Mouse (Mus musculus) embryo, embryonic 11.5 days (tissue): ENCODE measurements around the gene Tcf12.

Experiments used
- DNase-seq: peaks from one replicate; pipeline ENCODE4 v3.0.0-alpha.2; 2012; ENCODE audit warnings: low read depth, low spot score

The Tcf12 gene

DNA sequence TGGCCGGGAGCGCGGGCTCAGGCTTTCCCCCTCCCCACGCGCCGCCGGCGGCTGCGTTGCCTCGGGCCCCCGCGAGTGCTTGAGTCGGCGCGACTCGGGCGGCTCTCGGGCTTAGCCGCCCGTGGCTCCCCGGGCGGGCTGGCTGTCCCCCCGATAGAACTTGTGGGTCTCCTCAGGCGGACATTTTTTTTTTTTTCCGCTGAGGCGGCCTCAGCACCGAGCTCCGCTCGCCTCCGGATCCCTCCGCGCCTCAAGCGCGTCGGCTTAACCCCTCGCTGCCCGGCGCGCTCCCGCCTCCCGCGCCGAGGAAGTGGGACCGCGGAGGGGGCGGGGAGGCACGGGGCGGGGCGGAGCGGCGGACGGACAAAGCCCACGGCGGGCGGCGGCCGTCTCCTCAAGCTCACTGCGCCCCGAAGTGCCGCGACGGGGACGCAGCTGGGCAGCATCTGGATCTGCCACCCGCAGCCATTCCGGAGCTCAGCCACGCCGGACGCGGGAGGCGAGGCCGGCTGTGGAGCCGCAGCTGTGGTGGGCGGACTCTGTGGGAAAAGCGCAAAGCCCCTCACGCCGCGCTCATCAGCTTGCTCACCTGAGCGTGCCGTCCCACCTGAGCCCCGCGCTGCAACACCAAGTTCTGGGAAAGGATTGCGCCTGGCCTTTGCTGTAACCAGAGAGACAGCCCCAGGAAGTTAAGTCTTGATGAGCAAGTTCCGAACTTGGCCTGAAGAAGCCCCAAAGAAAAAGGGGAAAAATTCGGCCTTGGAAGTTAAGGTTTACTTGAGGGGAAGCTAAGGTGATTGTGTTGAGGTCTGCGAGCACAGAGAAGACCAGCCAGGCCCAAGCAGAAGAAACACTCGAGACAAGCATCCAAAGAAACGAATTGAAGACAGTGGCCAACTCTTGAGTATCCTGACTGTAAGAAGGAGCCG lies at the start of gene Tcf12:
Gene Tcf12, minus strand, starts transcription at position 250 of the 929 bp plus-strand sequence.
- DNase-seq: peak; percentile 88

DNA sequence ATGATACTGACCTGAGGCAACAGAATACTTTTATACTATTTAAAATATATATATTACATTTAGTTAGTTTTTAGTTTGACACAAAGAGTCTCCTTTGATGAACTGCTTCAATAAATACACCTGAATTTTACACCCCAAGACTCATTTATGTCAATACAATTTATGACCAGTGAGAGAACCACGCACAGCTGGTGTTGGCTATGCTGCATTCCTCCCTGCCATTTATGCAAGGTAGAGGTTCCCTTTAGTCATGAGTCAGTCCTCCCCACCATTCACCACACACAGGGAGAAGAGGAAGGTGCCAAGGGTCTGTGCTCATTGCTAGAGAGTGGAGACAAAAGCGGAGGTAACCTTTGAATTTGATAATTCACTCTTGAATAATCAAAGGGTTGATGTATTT lies 46.7 kb upstream of the Tcf12 start:
- no peak for DNase-seq

DNA sequence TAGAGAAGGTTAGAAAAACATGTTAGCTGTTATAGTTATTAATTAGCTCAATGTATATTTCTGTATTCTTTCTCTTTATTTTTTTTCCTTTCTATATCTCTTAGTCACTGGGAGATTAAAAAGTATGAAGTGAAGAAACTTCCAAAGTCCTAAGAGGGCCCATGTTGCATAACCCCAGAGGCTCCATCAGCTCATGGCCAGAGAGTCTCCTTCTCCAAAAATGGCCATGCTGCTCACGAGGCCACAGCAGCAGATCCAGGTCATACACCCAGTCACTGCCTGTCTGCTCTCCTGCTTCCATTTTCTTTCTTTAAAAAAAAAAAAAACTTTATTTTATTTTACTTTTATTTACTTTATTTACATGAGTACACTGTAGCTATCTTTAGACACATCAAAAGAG lies 45.4 kb upstream of the Tcf12 start:
- DNase-seq: no peak

DNA sequence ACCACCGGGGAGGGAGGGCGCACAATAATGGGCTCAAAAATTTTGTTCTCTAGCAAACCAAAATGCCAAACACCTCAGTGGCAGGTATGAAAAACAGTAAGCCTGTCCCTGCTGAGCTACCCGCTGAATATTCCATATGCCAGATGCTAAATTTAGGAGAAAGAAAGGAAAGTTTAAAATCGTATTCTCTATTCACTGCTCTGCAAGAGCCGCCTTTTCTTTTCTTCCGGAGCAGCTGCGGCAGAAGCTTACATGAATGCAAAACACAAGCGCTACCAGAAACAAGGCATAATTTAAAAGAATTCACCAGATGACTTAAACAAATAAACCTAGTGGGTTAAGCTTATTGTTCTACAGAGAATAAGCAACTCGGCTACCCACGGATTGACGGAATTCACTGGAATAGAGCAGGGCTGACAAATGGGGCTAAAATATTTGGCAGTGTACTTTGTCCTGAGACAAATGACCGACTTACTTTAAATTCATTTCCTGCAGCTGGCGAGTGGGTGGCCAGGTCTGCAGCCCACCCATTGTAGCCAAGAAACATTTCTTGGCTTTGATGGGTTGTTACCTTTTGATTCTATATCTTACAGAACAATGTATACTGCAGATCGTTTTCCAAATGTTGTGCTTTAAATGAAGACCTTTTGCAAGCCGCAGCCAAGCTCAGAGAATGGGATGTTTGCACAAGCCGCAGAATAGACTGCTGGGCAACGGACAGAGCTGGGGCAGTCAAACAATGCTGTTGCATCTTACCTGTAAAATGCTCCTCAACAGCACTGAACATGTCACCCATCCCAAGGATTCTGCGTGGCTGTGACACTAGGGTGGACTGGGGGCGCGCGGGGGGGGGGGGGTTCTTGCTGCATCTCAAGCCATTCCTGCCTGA lies 43.8 kb upstream of the Tcf12 start:
- DNase-seq: no peak

DNA sequence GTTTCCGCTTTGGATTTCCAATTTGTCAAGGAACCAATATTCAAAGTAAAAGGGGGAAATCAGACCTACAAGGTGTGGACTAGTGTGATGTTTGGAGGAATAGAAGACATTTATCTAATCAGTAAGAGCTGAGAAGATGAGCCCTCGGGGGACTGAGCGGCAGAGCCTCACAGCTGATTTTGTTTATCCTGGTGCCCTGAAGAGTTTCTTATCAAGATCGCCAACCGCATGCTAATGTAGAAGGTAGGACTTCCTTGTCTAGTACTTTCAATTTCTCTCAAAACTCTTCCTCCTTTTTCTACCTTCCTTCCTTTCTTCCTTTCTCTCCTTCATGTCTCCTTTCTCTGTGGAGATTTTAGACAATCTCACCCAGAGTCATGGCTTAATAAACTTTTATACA lies 32.5 kb upstream of the Tcf12 start:
- no peak for DNase-seq

DNA sequence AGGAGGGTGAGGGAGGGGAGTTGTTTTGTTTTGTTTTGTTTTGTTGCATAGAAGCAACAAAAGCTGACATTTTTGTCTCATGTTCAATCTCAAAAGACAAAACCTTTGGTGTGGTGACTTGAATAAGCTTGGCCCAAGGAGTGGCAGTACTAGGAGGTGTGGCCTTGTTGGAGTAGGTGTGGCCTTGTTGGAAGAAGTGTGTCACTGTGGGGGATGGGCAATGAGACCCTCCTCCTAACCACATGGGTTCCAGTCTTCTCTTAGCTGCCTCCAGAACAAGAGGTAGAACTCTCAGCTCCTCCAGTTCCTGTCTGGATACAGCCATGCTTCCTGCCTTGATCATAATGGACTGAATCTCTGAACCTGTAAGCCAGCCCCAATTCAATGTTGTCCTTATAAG lies 26.2 kb upstream of the Tcf12 start:
- DNase-seq: no peak

DNA sequence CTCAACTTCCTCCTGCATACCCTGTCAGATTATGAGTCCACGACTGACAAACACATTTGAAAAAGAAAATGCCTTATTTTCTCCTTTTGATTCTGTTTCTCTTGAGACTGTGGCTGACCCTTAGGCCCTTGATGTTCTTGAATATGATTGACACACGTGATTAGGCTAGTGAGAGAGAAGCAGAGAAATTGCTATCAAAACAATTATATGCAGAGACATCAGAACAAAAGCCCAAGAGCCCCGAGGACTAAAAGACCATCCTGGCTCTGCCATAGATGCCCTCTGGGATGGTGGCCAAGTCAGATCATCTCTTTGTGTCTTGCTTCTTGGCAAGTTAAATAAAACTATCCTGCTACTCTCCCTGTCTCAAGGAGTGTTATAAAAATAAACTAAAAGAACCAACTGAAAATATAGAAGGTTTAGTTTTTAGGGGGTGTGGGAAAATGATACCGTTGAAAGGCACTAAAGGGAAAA lies 22.1 kb upstream of the Tcf12 start:
- no peak for DNase-seq

DNA sequence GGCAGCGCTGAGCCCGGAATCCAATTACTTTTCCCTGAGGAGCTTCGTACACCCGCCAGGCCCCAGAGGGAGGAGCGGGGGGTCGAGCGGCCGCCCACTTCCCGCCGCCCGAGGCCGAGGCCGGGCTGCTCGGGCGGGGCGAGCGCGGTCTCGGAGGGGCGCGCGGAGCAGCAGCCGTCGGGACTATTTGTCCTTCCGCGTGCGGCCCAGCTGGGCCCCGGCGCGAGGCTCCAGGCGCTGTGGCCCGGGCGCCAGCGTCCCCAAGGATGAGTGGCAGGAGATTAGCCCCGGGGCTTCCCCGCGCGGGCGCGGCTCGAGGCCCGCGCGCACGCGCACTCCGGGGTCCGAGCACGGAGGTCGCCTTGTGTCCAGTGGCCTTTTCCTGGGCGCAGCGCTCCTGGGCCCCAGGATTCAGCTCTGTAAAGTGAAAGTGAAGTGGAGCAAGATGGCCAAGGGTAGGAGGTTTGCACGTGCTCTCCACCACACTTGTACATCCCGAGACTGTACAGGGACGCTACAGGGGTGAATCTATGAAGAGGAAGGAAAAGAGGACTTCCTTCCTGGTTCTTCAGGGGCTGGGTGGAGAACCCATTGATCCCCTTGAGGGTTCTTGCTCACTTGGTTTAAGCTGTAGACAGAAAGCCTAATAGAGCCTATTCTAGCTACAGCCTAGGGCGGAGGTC lies 21.6 kb upstream of the Tcf12 start:
- peak; percentile 78 for DNase-seq

DNA sequence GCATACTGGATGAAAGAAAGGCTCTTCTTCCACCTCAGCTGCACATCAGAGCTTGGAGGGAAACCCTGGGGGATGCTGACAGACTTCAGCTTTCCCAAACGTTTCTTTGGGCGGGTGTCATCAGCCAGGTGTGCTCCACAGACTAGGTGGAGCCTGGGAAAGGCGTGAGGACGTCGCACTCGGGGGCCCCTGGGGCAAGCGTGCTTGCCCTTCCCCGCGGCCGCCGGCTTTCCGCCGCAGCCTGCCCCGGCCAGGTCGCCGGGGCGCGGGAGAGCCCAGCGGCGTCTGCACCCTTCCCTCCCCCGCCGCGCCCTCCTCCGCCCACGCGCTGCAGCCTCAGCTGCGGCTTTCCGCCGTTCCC lies 21.0 kb upstream of the Tcf12 start:
- DNase-seq: no peak

DNA sequence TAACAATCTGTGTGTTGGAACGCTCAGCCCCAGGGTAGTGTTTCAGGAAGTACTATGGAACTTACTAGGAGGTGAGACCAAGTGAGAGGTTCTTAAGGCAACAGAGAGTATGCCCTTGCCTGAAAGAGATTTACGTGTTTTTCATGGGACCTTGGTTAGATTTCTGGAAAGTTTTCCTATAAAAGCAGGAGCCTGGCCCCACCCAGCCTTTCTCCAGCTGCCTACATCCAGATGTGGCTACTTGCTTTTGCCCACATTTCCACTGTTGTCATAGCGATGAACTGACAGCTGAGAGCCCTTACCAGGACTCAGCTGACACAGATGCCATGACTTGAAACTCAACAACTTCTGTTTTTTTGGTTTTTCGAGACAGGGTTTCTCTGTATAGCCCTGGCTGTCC lies 18.2 kb upstream of the Tcf12 start:
- DNase-seq: no peak

DNA sequence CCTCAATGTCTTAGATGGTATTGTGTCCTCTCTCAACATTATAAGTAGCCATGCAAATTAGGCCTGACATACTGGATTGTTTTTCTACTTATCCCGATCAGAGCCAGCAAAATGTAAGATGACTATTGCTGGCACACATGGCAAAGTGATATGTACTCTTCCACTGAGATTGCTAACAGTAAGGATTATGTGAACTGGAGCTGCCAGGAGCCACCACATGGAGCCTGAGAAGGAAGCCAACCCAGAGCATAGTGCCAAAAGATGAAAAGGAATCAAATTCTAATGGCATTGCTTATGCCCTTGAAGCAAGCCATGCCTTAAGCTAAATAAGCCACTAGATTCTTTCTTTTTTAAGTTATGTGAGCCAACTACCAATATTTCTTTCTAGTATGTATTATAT lies 13.8 kb upstream of the Tcf12 start:
- no peak for DNase-seq

DNA sequence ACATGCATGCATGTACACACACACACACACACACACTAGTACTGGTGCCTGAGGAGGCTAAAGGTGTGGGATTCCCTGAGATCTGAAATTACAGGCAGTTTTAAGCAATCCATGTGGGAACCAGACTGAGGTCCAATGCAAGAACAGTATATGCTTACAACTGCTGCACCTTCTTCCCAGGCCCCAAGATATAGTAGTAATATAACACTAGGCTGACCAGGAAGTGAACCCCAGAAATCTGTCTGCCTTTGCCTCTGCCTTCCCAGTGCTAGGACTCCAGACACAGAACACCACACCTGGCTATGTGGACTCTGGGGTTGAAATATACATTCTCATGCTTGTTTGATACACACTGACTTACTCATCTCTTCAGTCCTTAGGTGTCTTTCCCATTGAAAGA lies 6.8 kb upstream of the Tcf12 start:
- no peak for DNase-seq

DNA sequence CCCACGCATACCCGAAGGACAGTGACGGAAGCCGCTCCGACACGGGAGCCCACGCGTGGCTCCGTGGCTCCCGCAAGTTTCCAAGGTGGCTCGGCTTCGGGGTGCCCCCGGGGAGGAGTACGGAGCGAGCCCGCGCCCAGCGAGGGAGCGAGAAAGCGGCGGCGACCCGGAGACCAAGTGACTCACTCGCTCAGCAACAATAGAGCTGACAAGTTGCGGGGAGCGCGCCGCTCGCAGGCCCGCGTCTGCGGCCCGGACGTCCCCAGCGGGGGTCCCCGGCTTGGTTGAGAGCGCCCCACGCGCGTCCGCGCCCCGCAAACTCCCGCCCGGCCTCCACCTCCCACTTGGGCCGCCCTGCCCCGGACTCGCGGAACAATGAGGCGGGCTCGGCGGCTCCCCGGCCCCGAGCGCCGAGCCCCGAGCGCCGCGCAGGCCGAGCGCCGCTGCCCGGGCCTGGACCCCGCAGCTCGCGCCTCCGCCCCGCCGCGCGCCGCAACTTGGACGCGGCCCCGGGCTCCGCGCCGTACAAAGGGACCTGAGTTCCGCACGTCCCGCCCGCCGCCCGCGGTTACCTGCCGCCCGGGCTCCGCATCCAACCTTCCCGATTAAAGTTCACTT lies 558 bp downstream of the Tcf12 start:
- peak; percentile 46 for DNase-seq

DNA sequence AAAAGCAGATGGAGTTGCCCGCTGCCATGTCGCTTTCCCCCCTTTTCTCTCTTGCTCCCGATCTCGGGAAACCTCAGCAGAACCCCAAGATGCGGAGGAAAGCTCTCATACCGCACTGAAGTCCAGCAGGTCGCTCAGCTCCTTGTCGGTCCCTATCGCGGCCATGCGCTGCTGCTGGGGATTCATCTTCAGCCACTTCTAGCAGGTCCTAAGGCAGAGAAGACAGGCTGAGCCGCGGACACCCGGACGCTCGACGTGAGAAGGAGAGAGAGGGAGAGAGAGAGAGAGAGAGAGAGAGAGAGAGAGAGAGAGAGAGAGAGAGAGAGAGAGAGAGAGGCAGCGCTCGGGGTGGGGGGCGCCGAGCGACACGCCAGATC lies 1.1 kb downstream of the Tcf12 start:
- peak; percentile 30 for DNase-seq

DNA sequence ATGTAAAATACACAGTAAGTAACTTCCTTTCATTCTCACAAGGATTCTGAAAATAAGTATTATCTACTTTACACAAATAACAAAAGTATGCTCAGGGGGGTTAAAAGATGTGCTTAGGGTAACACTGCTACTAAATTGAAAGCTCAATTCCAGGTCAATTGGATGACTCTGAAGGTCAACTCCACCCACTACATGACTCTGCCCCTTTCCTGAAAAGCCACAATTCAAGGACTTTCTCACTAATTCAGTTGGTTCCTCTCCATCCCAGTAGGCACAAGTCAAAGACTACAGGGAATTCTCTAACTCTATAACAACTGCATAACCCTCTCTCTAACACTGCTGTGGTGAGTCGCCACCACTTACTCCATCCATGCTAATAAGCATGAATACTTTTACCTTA lies 8.2 kb downstream of the Tcf12 start:
- no peak for DNase-seq

DNA sequence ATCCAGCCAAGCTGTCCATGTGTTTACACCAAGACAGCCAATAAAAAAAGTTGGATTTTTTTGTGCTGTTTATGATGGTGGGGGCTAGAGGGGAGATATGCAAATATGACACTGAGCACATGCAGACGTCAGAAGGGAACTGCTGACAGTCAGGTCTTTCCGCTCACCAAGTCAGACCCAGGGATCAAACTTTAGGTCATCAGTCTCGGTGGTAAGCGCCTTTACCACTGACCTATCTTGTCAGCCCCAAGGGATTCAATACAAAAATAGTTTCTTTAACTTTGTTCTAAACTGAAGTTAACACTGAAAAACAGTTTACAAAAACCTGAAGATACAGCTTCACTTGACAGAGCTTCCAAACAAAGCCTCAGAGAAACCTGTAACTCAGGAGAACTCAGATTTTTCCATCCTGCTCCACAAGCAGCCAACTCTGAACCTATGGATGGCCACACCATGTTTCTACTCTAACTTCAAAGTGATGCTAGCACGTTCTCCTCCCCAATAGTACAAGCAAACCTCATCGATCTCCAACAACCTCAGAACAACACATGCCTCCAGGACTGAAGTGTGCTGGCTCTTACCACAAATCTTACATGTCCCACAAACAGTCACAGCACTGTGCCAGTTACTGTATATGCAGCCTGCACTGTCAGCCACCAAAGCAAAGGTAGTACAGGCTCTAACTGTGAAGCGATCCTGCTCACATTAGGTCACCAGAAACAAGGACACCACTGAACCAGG lies 11.6 kb downstream of the Tcf12 start:
- no peak for DNase-seq

DNA sequence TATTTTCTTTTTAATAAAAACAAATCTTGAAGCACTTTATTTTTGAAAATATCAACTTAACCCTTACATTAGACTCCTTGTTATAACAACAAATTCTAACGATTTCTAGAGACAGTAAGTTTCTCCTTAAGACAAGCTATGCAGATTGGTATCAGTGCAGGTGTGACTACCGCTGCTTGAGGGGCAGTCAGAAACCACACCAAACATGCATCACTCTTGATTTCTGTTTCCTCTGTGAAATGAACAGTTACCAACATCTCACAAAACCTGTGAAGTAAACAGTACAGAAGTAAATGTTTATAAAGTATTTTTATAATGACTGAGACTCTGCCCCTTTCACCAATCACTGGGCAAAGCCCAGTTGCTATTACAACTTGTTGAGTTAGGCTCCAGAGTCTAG lies 13.6 kb downstream of the Tcf12 start:
- DNase-seq: no peak

DNA sequence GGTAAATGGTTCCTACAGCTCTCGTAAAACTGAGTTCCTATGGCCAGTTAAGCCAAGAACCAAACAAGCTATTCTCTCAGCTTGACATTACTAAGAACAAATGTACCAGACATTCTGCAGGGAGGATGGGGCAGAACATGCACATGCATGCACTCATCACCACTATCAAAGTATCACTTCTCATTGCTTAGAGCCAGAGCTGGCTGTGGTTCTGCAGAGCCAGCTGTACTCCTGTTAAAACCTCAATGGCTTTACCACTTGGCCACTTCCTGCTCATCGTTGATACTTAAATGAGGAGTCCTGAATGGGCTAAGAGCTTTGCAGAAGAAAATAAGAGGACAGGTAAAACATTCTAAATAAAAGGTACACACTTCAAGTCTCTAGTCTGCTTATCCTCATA lies 14.6 kb downstream of the Tcf12 start:
- no peak for DNase-seq

DNA sequence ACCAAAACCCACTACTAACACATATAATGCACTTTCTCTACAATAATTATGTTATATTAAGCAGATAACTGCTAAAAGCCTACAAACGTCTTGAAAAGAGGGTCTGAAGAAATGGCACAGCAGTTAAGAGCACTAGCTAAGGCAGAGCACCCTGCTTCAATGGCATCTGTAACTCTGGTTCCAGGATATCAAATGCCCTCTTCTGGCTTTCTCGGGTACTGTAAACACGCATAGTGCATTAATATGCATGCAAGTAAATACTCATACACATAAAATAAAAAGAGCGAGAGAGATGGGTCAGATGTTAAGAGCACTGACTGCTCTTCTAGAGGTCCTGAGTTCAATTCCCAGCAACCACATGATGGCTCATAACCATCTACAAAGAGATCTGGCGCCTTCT lies 17.0 kb downstream of the Tcf12 start:
- no peak for DNase-seq

DNA sequence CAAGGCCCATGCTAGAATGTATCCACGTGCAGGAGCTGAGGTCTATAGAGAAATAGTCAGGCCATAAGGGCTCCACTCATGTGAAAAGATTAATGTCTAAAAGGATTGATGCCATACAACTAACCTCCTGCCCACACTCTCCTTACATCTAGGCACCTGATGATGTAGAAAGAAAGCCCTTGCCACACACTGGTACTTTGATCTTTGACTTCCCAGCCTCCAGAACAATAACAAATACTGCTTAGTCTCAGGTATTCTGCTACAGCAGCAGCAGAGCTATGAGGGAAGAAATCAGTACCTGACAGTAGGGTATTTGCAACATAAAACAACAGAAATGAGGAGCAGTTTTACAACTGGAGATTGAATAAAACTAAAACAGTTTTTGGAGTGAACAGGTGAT lies 19.5 kb downstream of the Tcf12 start:
- no peak for DNase-seq
